Mouse (Mus musculus): ENCODE measurements around the gene Gm47959. TPM values are rescaled to one million over a fixed set of nuclear protein-coding genes. Genes with fewer than 3 reads are reported as not detected.

Gene Gm47959
- polyA plus RNA-seq, 1 experiment = not detected

DNA sequence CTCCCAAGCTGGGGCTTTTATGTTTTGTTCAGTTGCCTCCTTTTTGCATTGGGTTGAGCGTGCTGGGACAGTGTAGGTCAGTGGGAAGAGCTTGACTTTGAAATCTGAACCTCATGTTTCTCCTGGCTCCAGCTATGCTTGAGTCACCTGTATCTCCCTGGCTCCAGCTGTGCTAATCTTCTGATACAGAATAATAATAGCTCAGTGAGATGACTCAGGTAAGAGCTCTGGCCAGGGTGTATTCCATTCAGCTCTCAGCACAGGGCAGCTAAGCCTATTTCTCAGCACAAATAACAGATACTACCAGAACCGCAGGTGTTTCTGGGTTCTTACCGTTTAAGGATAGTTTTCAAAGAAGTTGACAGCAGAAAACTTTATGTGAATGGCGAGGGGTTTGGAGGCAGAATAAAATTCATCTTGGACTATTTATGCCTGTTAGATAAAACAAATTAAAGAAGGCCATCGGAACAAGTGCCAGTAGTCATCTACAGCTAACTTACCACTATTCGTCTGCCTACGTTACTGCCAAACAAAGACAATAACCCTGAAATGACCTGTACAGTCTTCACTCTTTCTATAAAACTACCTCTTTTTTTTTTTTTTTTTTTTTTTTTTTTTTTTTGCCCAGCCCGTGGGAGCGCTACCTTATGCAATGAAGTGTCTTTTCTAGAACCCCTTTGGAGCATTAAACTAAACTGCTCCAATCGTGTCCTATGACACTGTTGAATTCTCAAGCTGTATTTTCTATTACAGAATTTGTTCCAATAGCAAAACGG lies 36.7 kb downstream of the Gm47959 start:
- no peaks in the 10 kb centered on the region for H3K27me3 ChIP-seq (ENCODE audit: control insufficient read depth, insufficient read depth, low read length)
- H3K27ac ChIP-seq (ENCODE audit: insufficient read depth, low read length) = no peak overlapping the region
- DNase-seq = no peak
- 82% methylated on average over 11 of the region's 11 CpGs for WGBS
- TF ChIP-seq CTCF (IDR thresholded peaks at IDR 0.05; ENCODE audit: borderline replicate concordance, insufficient read depth, low read depth, low read length) = no peak
- TF ChIP-seq POLR2A (IDR thresholded peaks at IDR 0.05; ENCODE audit: borderline replicate concordance, insufficient read depth, low read length) = no peak
- H3K4me3 ChIP-seq (replicated peaks; ENCODE audit: insufficient read depth, low read depth, low read length) = no peak overlapping the region
- H3K4me1 ChIP-seq (ENCODE audit: control insufficient read depth, insufficient read depth, low read length) = no peaks in the 10 kb centered on the region

DNA sequence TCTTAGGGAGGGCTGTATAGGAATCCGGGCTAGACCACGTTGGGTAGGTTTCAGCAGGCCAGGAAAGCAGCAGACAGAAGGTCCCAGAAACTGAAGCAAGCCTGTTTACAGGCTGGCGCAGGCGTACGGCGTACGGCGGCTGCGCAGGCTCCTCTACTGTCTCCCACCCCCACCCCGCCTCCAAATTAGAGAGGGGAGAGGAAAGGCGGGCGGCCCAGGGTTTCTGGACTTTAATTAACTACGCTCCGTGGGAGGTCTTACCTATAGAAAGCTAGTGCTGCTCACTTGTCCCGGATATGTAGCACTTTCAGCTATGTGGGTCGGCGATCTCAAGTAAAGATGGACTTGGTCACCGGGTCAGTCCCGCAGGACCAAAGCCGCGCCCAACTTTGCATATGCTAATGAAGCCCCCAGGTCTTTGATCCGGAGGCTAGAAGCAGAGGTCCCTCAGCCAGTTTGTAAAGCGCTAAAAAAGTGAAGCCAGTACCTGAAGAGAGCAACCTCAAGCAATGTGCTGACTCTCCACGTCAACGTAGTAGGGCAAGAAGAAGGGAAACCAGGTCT lies 37.8 kb downstream of the Gm47959 start, which contains the start of gene Slc19a3:
Slc19a3 (minus strand) TSS at position 340 of the 564 bp plus-strand sequence.
- H3K4me1 ChIP-seq (ENCODE audit: control insufficient read depth, insufficient read depth, low read length) = no peaks in the 10 kb centered on the region
- under 1% methylated on average over 25 of the region's 25 CpGs for WGBS
- H3K27ac ChIP-seq (ENCODE audit: insufficient read depth, low read length) = no peak within 1 kb of the TSS
- DNase-seq = peak; percentile 34 to 37
- H3K4me3 ChIP-seq (replicated peaks; ENCODE audit: insufficient read depth, low read depth, low read length) = peak within 1 kb of the TSS; percentile 59
- H3K27me3 ChIP-seq (ENCODE audit: control insufficient read depth, insufficient read depth, low read length) = no peaks in the 10 kb centered on the region
- no peak for TF ChIP-seq CTCF (IDR thresholded peaks at IDR 0.05; ENCODE audit: borderline replicate concordance, insufficient read depth, low read depth, low read length)
- no peak for TF ChIP-seq POLR2A (IDR thresholded peaks at IDR 0.05; ENCODE audit: borderline replicate concordance, insufficient read depth, low read length)

DNA sequence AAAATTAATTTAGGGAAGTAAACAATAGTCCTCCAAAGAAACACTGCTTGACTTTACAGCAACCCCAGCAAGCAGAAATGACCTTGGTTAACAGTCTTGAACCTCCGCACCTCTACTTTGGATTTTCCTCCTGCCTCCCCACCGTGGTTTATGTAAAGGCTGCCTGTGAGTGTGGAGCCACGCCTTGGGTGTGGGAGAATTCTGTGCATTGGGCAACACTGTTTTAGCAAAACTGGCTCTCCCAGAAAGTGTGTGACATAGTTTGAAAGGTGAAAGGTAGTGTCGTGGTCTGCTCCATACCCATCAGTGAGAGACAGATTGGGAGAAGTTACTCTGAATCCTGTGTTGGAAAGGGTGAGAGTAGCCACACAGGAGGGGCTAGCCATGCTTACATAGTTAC lies 38.7 kb downstream of the Gm47959 start:
- Histone ChIP-seq H3K27ac (ENCODE audit: insufficient read depth, low read length) (no peak overlapping the region), H3K4me3 (replicated peaks; ENCODE audit: insufficient read depth, low read depth, low read length) (no peak overlapping the region), H3K27me3 (ENCODE audit: control insufficient read depth, insufficient read depth, low read length) (no peaks in the 10 kb centered on the region), H3K4me1 (ENCODE audit: control insufficient read depth, insufficient read depth, low read length) (no peaks in the 10 kb centered on the region)
- WGBS = 86% methylated on average over 4 of the region's 4 CpGs
- TF ChIP-seq CTCF (IDR thresholded peaks at IDR 0.05; ENCODE audit: borderline replicate concordance, insufficient read depth, low read depth, low read length) = no peak
- no peak for TF ChIP-seq POLR2A (IDR thresholded peaks at IDR 0.05; ENCODE audit: borderline replicate concordance, insufficient read depth, low read length)
- DNase-seq = no peak

DNA sequence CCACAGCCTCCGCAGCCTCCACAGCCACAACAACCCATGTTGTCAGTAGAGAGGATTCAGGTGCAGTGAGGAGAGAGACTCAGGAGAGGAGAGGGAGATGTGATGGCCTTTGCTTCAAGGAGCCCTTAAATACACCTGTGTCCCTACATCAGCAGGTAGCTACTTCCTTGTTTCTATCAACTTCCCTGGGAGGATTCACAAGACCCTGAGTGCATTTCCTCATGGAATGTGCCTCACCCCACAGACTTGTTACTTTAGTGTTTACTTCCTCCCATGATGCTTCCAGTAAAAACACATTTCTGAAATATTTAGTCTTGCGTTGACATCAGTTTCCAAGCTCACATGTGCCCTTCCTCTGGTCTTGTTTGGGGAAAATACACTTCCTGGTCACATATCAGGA lies 42.0 kb downstream of the Gm47959 start, which contains the start of gene Krtap28-10:
Krtap28-10 (minus strand) TSS at position 101 of the 400 bp plus-strand sequence.
- no peak within 1 kb of the TSS for H3K4me3 ChIP-seq (replicated peaks; ENCODE audit: insufficient read depth, low read depth, low read length)
- 89% methylated on average over 2 of the region's 2 CpGs for WGBS
- H3K4me1 ChIP-seq (ENCODE audit: control insufficient read depth, insufficient read depth, low read length) = no peaks in the 10 kb centered on the region
- no peaks in the 10 kb centered on the region for H3K27me3 ChIP-seq (ENCODE audit: control insufficient read depth, insufficient read depth, low read length)
- H3K27ac ChIP-seq (ENCODE audit: insufficient read depth, low read length) = no peak within 1 kb of the TSS
- no peak for DNase-seq
- TF ChIP-seq CTCF (IDR thresholded peaks at IDR 0.05; ENCODE audit: borderline replicate concordance, insufficient read depth, low read depth, low read length) = no peak
- no peak for TF ChIP-seq POLR2A (IDR thresholded peaks at IDR 0.05; ENCODE audit: borderline replicate concordance, insufficient read depth, low read length)

DNA sequence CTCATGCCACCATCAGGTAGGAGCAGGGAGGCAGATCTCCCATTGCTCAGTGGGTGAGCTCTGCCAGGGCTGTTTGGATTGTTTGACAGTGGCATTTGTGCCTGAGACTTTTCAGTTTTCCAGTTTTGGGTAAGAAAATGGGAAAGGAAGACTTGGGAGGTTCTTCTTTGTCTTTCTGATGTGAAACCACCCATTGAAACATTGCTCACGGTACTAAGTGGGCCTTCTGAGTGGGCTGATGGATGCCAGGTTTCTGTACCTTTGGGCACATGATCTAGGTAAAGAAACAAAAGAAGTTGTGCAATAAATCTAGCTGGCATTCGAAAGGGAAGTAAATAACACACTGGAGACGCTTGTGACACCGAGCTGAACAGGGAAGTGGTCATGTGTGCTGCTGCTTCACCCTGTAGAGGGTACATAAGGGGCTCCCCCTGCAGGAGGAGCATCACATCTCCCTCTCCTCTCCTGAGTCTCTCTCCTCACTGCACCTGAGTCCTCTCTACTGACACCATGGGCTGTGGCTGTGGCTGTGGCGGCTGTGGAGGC lies 44.6 kb downstream of the Gm47959 start, which contains the start of gene Gm47969:
Gm47969 (plus strand) TSS at position 51 of the 546 bp plus-strand sequence.
- no peaks in the 10 kb centered on the region for H3K4me1 ChIP-seq (ENCODE audit: control insufficient read depth, insufficient read depth, low read length)
- H3K27me3 ChIP-seq (ENCODE audit: control insufficient read depth, insufficient read depth, low read length) = no peaks in the 10 kb centered on the region
- DNase-seq = no peak
- no peak within 1 kb of the TSS for H3K4me3 ChIP-seq (replicated peaks; ENCODE audit: insufficient read depth, low read depth, low read length)
- no peak for TF ChIP-seq POLR2A (IDR thresholded peaks at IDR 0.05; ENCODE audit: borderline replicate concordance, insufficient read depth, low read length)
- TF ChIP-seq CTCF (IDR thresholded peaks at IDR 0.05; ENCODE audit: borderline replicate concordance, insufficient read depth, low read depth, low read length) = no peak
- WGBS = 88% methylated on average over 5 of the region's 5 CpGs
- H3K27ac ChIP-seq (ENCODE audit: insufficient read depth, low read length) = no peak within 1 kb of the TSS

Other genes starting within 250 kb of the Gm47959 start
- gene Tm4sf20, start 232.1 kb upstream of the Gm47959 start, polyA plus RNA-seq (2012; rRNA removed) = not detected in 2 replicates
- gene Gm47791, start 229.3 kb upstream of the Gm47959 start, polyA plus RNA-seq (2012; rRNA removed) = not detected in 2 replicates
- 43.1 and 47.2 TPM in 2 replicates for gene Agfg1, start 161.1 kb upstream of the Gm47959 start, polyA plus RNA-seq (2012; rRNA removed)
- 2.3 and 2.7 TPM in 2 replicates for gene A030005L19Rik, start 87.2 kb upstream of the Gm47959 start, polyA plus RNA-seq (2012; rRNA removed)
- gene A030014E15Rik, start 75.6 kb upstream of the Gm47959 start, polyA plus RNA-seq (2012; rRNA removed) = 0.20 TPM in 1 of 2 replicates, not detected in the other
- gene Gm6217, start 69.1 kb upstream of the Gm47959 start, polyA plus RNA-seq (2012; rRNA removed) = not detected in 2 replicates
- gene A030003K21Rik, start 57.2 kb upstream of the Gm47959 start, polyA plus RNA-seq (2012; rRNA removed) = not detected in 2 replicates
- gene Gm7544, start 44.5 kb upstream of the Gm47959 start, polyA plus RNA-seq (2012; rRNA removed) = not detected in 2 replicates
- gene Gm47955, start 40.3 kb upstream of the Gm47959 start, polyA plus RNA-seq (2012; rRNA removed) = not detected in 2 replicates
- gene Slc19a3, start 37.9 kb downstream of the Gm47959 start, polyA plus RNA-seq (2012; rRNA removed) = 3.5 and 4.4 TPM in 2 replicates
- gene Krtap28-10, start 41.9 kb downstream of the Gm47959 start, polyA plus RNA-seq (2012; rRNA removed) = not detected in 2 replicates
- not detected in 2 replicates for gene Gm47969, start 44.4 kb downstream of the Gm47959 start, polyA plus RNA-seq (2012; rRNA removed)
- gene A030005K14Rik, start 58.8 kb downstream of the Gm47959 start, polyA plus RNA-seq (2012; rRNA removed) = not detected in 2 replicates
- gene Krtap28-13, start 60.4 kb downstream of the Gm47959 start, polyA plus RNA-seq (2012; rRNA removed) = not detected in 2 replicates
- not detected in 2 replicates for gene Ccl20, start 116.2 kb downstream of the Gm47959 start, polyA plus RNA-seq (2012; rRNA removed)
- gene Daw1, start 159.2 kb downstream of the Gm47959 start, polyA plus RNA-seq (2012; rRNA removed) = 0.46 and 0.74 TPM in 2 replicates